Mouse (Mus musculus) cerebellum, postnatal 14 days (tissue): ENCODE measurements around the gene Ramp1.

ENCODE experiments used
- DNase-seq, 2 experiments: peaks; one replicate each; pipeline ENCODE4 v3.0.0; 2021; ENCODE audit warnings: mixed read lengths in 2 of 2

Ramp1 gene

GRCm38 (mm10) chr1:91179533-91180173, at the start of gene Ramp1:
Ramp1 (plus strand) TSS chr1:91179822.
- DNase-seq, result peak in 1 of 2 experiments; percentile 13

GRCm38 (mm10) chr1:91137036-91137435, 42.6 kb upstream of the Ramp1 start:
- DNase-seq, result no peak

- no peak for DNase-seq
Measured at GRCm38 (mm10) chr1:91144813-91145212, 34.8 kb upstream of the Ramp1 start, which contains the start of gene Rbm44. Rbm44 (plus strand) TSS chr1:91145089.

- no peak for DNase-seq
Measured at GRCm38 (mm10) chr1:91151509-91151908, 28.1 kb upstream of the Ramp1 start.

GRCm38 (mm10) chr1:91166798-91167197, 12.8 kb upstream of the Ramp1 start:
- no peak for DNase-seq

- no peak for DNase-seq
Measured at GRCm38 (mm10) chr1:91169157-91169556, 10.5 kb upstream of the Ramp1 start.

- DNase-seq, result no peak
Measured at GRCm38 (mm10) chr1:91174796-91175195, 4.8 kb upstream of the Ramp1 start.

- DNase-seq, result no peak
Measured at GRCm38 (mm10) chr1:91176026-91176425, 3.6 kb upstream of the Ramp1 start.

- no peak for DNase-seq
Measured at GRCm38 (mm10) chr1:91176871-91177270, 2.8 kb upstream of the Ramp1 start.

- DNase-seq, result peak; percentile 76 to 81
Measured at GRCm38 (mm10) chr1:91179086-91179485, 536 bp upstream of the Ramp1 start.

- no peak for DNase-seq
Measured at GRCm38 (mm10) chr1:91180174-91180565, 548 bp downstream of the Ramp1 start.

- no peak for DNase-seq
Measured at GRCm38 (mm10) chr1:91180723-91181122, 1.1 kb downstream of the Ramp1 start.

GRCm38 (mm10) chr1:91181261-91181660, 1.6 kb downstream of the Ramp1 start:
- DNase-seq, result no peak

GRCm38 (mm10) chr1:91181784-91182450, 2.3 kb downstream of the Ramp1 start:
- peak; percentile 30 to 46 for DNase-seq

GRCm38 (mm10) chr1:91183305-91183704, 3.7 kb downstream of the Ramp1 start:
- no peak for DNase-seq

GRCm38 (mm10) chr1:91186677-91187076, 7.1 kb downstream of the Ramp1 start:
- no peak for DNase-seq

- DNase-seq, result no peak
Measured at GRCm38 (mm10) chr1:91187315-91187714, 7.7 kb downstream of the Ramp1 start.

- DNase-seq, result no peak
Measured at GRCm38 (mm10) chr1:91187786-91188640, 8.4 kb downstream of the Ramp1 start.

GRCm38 (mm10) chr1:91188851-91189460, 9.3 kb downstream of the Ramp1 start:
- no peak for DNase-seq

GRCm38 (mm10) chr1:91192184-91192583, 12.6 kb downstream of the Ramp1 start:
- DNase-seq, result no peak

GRCm38 (mm10) chr1:91193242-91193641, 13.6 kb downstream of the Ramp1 start:
- DNase-seq, result no peak

GRCm38 (mm10) chr1:91193680-91194079, 14.1 kb downstream of the Ramp1 start:
- no peak for DNase-seq

GRCm38 (mm10) chr1:91199793-91200192, 20.2 kb downstream of the Ramp1 start:
- no peak for DNase-seq
